Mouse (Mus musculus): Measurements from ENCODE around the gene Klhl1. TPM values are rescaled to one million over a fixed set of nuclear protein-coding genes. Genes with fewer than 3 reads are reported as not detected.

Klhl1 gene
- 5.7 and 6.0 TPM in 2 replicates for polyA plus RNA-seq (2012; rRNA removed)

GRCm38 (mm10) chr14:96518954-96519682 lies at the start of gene Klhl1:
Klhl1 (minus strand) TSS chr14:96519102.

All from central nervous system, embryonic 18 days (tissue).